Mouse (Mus musculus) spleen, postnatal 4 days (tissue): ENCODE measurements around the gene Rab3d.

Experiments used
- DNase-seq, 2 experiments: peaks; one replicate each; pipeline ENCODE4 v3.0.0; 2022; ENCODE audit warnings: low spot score in 2 of 2

Gene Rab3d

GRCm38 (mm10) chr9:21938234-21938855, 20.4 kb upstream of the Rab3d start:
- DNase-seq, result no peak

DNA sequence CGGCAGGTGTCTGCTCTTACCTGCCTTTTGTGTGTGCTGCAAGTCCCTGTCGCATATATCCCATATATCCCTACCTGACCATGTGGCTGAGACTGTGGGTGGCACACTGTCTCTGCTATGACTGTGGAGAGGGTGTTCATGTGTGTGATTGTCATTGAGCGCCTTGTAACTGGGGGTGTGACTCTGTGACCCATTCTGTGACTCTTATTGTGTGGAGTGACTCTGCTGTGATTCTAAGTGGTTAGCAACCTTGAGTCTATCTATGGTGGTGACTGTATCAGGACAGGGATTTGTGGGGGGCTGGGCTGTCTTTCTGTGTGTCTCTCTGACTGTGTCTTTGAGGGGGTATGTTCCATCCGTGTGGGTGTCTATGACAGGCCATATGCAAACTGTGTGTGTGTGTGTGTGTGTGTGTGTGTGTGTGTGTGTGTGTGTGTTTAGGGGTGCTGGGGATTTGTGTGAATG, 19.8 kb upstream of the Rab3d start:
- no peak for DNase-seq

DNA sequence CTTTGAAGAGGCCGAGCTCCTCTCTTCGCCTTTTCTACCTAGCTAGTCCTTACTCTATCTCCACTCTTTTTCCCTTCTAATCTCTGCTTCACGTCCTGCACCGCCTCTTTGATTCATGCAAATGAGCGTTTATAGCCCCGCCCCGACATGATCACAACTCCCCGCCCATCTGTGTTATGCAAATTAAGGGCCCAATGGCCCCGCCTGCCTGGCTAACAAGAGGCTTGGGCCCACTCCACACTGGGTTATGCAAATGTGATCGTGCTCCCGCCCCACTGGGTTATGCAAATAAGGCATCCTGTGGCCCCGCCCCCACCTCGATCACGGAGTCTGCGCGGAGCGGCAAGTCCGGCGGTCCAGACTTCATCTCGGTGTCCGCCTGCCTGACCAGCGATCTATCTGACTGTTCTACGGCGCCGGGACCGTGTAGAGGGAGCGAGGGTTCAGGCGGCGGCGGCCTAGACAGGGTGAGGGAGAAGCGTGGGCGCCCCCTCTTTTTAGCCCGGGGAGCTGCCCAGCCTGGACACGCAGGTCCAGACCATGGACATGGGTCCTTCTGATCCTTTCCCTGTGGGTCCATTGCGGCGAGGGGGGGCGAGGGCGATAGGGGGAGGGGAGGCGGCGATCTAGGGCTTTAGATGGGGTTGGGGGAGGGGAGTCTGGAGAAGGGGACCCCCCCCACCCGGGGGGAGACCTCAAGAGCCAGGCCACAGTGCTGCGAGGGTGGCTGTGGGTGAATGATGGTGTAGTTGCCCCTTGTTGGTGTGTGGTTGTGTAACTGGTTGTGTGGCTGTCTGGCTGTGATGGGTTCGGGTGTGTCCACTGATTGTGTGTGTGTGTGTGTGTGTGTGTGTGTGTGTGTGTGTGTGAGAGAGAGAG, 18.9 kb upstream of the Rab3d start, which contains the start of gene Plppr2:
Plppr2 (plus strand) TSS at position 342 of the 879 bp plus-strand sequence.
- DNase-seq, result peak; percentile 87 to 92

DNA sequence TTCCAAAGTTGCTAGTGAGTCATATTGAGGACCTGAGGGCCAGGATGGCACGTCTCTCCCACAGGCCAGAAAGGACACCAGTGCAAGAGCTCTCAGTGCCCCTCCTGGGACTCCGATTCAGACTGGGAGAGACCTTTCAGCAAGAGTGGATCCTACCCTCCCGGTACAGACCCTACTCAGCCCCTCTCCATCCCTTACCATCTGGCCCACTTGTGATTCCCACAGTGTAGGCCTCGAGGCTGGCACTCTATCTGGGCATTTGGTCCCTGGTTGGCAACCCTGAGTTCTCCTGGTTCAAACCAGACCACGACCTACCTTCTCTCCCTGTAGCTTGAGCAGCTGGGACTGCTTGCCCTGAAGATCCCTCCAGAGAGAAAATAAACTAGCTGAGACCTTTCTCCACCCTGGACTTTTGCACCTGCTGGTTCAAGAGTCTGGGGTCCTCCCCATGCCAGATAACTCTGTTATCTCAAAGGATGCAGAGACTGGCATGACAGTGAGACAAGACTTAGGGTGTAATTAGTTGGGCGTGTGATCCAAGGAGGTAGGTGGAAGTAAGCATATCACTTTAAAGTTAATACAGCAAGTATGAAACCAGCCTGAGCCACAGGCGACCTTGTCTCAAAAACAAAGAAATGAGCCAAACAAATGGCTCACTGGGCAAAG, 17.6 kb upstream of the Rab3d start:
- no peak for DNase-seq

DNA sequence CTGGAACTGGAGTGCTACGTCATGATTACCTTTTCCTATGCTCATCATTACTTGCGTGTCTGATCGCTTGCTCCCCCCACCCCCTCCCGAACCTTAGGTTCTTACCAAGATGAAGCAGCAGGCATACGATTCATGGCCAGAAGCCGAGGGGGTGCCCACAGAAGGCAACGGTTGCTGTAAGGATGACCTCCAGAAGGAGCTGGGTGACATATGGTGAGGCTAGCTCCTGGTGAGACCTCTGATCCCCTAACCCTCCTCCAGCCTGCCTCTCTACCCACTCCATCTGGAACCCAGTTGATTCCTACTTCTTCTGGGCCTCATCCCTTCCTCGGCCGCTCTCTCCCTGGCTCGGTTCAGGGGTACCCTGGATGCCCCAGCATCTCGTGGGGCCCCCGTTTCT, 16.0 kb upstream of the Rab3d start:
- no peak for DNase-seq

GRCm38 (mm10) chr9:21932445-21933137, 14.6 kb upstream of the Rab3d start:
- no peak for DNase-seq

GRCm38 (mm10) chr9:21932006-21932405, 14.0 kb upstream of the Rab3d start:
- DNase-seq, result no peak

- no peak for DNase-seq
Measured at GRCm38 (mm10) chr9:21929208-21929607, 11.2 kb upstream of the Rab3d start.

DNA sequence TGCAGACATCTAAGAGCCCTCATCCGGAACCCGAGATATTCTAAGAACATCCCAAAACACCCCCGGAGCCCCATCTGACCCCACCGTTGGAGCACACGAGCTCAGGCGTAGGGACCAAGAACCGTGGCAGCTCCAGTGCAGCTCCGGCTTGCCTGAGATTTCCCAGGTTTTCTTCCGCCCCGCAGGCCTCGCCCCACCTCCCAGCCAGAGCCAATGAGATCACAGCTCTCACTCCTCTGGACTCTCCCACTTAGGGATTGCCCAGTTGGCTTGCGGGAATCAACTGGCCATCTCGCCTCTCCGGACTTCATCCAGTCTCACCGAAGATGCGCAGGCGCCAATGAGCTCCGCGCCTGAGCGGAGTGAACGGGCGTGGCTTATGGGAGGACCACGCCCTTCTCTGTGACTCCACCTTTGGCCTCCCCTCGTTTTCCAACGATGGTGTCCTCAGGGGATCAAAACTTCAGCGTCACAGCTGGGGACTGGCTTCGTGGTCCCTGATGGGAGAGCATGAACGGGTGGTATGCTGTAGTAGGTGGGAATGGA, 9.3 kb upstream of the Rab3d start, which contains the start of the genes Ccdc159 and Tmem205:
Ccdc159 (plus strand) TSS at position 264 of the 546 bp plus-strand sequence.
Tmem205 (minus strand) TSS at position 349 of the 546 bp plus-strand sequence.
- peak; percentile 63 to 75 for DNase-seq

- DNase-seq, result no peak
Measured at GRCm38 (mm10) chr9:21926784-21927183, 8.8 kb upstream of the Rab3d start.

DNA sequence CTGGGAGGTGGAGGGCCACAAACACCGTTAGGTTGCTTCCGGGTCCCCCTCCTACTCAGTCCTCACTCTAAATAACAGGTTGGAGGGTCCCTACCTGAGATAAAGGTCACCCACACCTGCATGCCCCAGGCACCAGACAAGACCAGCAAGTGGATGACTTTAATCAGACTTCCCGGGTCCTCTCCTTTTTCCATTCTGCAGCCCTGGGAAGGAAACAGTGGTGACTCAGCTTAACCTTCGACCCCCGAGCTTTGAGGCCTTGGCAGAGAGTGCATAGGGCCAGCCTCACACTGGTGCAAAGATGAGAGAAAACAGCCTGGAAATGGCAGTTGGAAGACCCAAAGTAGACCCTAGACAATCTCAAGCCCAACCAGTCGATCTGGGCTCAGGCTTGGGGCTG, 8.2 kb upstream of the Rab3d start:
- no peak for DNase-seq

GRCm38 (mm10) chr9:21925506-21925905, 7.5 kb upstream of the Rab3d start:
- DNase-seq, result no peak

- no peak for DNase-seq
Measured at GRCm38 (mm10) chr9:21925034-21925433, 7.0 kb upstream of the Rab3d start.

DNA sequence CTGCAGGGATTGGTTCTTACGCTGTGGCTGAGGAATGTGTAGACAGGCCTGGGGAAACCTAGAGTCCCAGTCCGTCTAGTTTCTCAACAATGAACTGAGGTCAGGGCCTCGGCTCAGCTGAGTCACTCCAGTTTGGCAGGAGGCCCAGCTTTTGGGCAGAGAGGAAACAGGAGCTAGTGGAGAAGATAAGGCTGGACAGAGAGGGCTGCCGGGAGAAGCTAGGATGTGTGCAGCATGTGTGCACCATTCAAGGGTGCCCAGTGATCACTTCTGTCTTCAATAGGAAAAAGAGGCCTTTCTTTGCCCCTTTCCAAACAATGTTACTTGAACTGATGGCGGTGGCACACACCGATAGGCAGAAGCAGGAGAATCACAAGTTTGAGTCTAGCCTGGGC, 6.1 kb upstream of the Rab3d start:
- peak; percentile 83 to 85 for DNase-seq

DNA sequence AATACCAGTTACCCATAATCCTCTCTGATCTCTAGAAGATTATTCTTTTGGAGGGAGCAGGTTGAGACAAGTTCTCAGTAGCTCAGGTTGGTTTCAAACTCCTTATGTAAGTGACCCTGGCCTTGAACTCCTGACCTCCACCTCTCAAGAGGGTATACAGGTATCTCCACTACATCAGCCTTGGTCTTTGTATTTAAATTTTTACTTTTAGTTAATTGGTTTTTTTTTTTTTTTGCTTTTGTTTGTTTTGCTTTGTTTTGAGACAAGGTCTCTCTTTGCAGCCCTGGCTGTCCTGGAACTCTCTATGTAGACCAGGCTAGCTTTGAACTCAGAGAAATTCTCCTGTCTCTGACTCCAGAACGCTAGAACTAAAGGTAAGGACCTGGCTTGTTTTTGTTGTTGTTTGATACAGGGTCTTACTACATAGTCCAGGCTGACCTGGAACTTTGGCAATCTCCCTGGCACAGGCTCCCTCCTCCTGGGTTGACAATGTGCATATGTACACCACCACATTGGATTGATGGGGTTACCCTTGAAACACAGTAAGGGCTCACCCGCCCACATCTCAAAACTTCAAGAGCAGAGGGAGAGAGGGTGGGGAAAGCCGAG, 5.6 kb upstream of the Rab3d start:
- no peak for DNase-seq

GRCm38 (mm10) chr9:21923036-21923435, 5.0 kb upstream of the Rab3d start:
- DNase-seq, result no peak

GRCm38 (mm10) chr9:21918692-21919384, 846 bp upstream of the Rab3d start:
- no peak for DNase-seq

DNA sequence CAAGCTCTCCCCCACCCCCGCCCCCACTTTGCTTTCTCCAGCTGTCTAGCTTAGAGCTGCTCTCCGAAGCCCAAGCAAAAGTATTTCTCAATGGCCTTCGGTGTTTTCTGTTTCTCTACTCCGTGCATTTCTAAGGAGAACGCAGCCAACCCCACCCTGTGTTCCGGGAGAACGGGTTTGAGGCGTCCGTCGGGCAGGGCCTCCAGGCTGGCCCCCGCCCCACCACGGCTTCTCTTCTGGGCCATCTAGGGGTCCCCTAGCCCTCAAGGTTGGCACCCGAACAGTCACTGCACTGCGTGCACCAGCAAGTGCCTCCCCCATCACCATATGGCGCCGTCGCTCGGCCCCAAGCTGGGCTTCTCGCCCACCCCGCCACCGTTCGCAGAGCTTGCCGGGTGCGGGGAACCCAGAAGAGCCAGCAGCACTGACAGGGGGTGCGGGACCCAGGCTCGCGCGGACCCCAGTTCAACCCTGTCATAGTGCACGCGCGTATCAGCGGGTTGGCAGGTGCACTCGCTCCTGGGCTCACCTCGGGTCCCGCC, 428 bp downstream of the Rab3d start:
- no peak for DNase-seq

DNA sequence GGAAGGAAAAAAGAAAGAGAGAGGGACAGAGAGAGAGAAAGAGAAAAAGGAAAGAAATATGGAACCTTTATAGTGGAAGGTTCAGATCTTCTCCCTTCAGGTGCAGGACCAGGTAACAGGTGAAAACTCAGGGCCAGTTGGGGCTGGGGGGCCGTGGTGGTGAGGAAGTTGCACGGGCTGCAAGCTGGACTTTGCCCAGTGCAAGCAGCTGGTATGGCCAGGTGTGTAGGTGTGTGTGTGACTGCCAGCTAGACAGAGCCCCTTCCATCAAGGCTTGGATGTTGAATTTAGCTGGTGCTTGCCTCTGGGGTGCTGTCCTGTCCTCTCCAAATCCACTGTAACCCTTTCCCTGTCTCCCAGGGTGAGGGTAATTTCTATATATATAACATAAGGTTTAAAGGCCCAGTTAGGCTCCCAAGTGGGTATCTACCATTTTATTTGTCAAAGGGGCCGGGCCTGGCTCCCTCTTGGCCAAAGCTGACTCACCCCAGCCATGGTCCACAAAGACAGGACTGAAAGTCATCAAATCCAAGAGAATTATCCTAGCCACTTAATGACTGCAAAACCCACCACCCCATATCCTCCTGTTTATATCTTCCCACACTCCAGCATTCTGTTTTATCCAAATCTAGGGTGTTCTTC, 1.0 kb downstream of the Rab3d start:
- no peak for DNase-seq
